Comparison of ENCODE assay signal across 7 mouse cellular contexts in genomic region chr19:16813306-16813705, GRCm38 (mm10).
"Had no signal": no experiment of that assay in that cellular context is flagged by ENCODE, and none has a peak within 500 bp of the region (broad histone marks: within the 10 kb centered on the region; RNA-seq: fewer than 3 reads in every experiment).

No protein-coding gene starts in this region.

- DNase-seq: lung, adult 2 months; lung, postnatal 14 days; lung, postnatal 36 days; right cerebral cortex, postnatal 14 days; thymus, adult 2 months; thymus, postnatal 25 days; thymus, postnatal 4 days had no signal
